Mouse (Mus musculus) liver, embryonic 13.5 days (tissue): ENCODE data around the gene Slc4a1ap. TPM values are rescaled to one million over a fixed set of nuclear protein-coding genes. Genes with fewer than 3 reads are reported as not detected.

Experiments used
- polyA plus RNA-seq: library from polyadenylated mRNA; unstranded; fragments of >200 nt; fragmentation: Nextera tagmentation; extraction: Ambion mirVana; gene quantifications from 2 replicates; pipeline ENCODE4 v1.2.1, GENCODE M21; 2015

The Slc4a1ap gene
- polyA plus RNA-seq, 1 experiment from 2014 or later: 14.7 TPM

Other genes with a start within 250 kb of the Slc4a1ap start
- gene Ift172, start 235.9 kb upstream of the Slc4a1ap start, polyA plus RNA-seq: 4.4 and 6.7 TPM in 2 replicates
- 5.8 and 6.7 TPM in 2 replicates for gene Fndc4, start 230.9 kb upstream of the Slc4a1ap start, polyA plus RNA-seq
- gene Gckr, start 229.6 kb upstream of the Slc4a1ap start, polyA plus RNA-seq: 10.8 and 13.8 TPM in 2 replicates
- gene Zfp512, start 74.6 kb upstream of the Slc4a1ap start, polyA plus RNA-seq: 14.5 and 16.3 TPM in 2 replicates
- gene 4930548H24Rik, start 41.3 kb upstream of the Slc4a1ap start, polyA plus RNA-seq: not detected in 2 replicates
- 26.3 and 26.7 TPM in 2 replicates for gene Gpn1, start 32.3 kb upstream of the Slc4a1ap start, polyA plus RNA-seq
- 8.7 and 10.6 TPM in 2 replicates for gene Supt7l, start 812 bp downstream of the Slc4a1ap start, polyA plus RNA-seq
- 240 and 241 TPM in 2 replicates for gene Mrpl33, start 69.9 kb downstream of the Slc4a1ap start, polyA plus RNA-seq
- 21.2 and 22.9 TPM in 2 replicates for gene Rbks, start 170.6 kb downstream of the Slc4a1ap start, polyA plus RNA-seq
- gene Babam2, start 170.7 kb downstream of the Slc4a1ap start, polyA plus RNA-seq: 37.1 and 43.2 TPM in 2 replicates